Mouse (Mus musculus) layer of hippocampus, postnatal 10 days (tissue): ENCODE data around the gene Gna11. TPM values are rescaled to one million over a fixed set of nuclear protein-coding genes. Genes with fewer than 3 reads are reported as not detected.

Source experiments
- DNase-seq, 2 experiments: peaks; one replicate each; pipeline ENCODE4 v3.0.0; 2021; ENCODE audit warnings: low spot score in 2 of 2
- microRNA-seq, 2 experiments: library from miRNA; unstranded; fragments of <30 nt; microRNA quantifications; one replicate each; pipeline ENCODE4 v1.2.0; 2021
- total RNA-seq, 2 experiments: library from RNA; stranded (reverse); gene quantifications; 2 replicates each; pipeline ENCODE4 v1.2.3; 2021

Gna11 gene
- total RNA-seq, 2 experiments from 2014 or later, result 124 to 125 TPM

DNA sequence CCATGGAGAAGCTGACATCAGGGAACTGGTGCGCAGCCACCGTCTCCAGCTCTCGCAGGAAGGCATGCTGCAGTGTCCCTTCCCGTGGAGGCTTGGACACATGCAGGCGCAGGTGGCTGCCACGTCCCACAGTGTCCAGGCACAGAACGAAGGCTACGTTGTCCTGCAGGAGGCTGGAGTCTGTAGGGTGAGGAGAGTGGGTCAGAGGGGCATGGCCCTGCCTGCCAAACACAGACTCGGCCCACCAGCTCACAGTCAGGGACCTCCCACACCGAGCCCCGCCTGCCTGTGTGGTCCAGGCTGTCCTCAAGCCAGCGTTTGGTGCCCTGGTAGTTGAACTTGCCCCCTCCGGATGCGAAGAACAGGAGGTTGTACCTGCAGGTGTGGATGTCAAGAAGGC, 55.0 kb downstream of the Gna11 start:
- DNase-seq, result no peak

DNA sequence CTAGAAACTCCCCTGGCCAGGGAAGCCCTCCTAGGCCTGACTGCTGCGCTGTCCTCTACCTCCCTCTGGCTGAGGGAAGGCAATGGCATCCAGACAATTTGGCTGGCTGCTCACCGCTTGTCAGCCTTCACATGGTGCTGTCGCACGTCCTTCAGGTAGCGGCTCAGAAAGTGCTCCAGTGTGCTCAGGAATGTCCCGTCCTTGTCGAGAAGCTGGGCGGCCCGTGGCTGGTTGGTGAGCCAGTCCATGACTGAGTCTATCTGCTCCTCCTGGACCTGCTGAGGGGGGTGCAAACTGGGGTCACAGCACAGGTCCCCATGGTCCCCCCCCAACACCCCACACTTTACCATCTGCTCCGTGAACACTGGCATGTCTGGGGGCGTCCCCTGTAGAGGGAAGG, 56.9 kb downstream of the Gna11 start:
- no peak for DNase-seq

DNA sequence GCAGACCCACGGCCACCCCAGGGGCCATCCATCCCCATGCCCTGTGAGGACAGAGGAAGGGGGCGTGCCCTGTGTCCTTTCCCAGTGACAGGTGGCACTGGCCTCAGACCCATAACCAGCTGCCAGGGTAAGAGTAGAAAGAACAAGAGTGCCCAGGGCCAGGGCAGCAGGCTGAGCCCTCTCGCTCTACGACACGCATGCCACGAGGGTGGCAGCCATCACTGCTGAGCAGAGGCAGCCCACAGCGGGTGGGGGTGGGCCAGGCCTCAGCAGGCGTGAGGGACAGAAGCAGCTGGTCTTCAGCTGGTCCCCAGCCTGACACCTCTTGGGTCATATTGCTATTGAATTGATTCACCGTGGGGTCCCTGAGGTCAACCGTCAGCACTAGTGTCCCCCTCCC, 58.5 kb downstream of the Gna11 start:
- no peak for DNase-seq

DNA sequence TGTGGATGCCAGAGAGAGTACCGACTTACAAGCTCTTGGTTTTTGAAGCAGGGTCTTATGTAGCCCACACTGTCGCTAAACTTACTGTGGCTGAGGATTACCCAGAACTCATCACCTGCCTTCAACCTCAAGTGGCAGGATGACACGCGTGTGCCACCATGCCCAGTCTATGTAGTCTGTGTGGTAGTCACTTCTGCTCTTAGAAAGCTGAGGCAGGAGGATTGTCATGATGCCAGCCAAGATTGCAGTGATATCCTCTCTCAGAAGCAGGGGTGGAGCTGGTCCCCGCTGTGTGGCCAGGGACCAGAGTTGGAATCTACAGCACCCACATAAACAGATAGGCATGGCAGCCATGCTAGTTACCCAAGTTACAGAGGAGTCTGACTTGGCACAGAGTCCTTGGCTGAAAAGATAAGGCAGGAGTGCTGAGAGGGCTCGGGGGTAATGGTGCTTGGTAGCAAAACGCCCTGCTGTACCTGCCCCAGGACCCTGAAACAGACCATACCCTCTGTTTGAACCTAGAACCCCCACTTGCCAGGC, 59.4 kb downstream of the Gna11 start:
- no peak for DNase-seq

DNA sequence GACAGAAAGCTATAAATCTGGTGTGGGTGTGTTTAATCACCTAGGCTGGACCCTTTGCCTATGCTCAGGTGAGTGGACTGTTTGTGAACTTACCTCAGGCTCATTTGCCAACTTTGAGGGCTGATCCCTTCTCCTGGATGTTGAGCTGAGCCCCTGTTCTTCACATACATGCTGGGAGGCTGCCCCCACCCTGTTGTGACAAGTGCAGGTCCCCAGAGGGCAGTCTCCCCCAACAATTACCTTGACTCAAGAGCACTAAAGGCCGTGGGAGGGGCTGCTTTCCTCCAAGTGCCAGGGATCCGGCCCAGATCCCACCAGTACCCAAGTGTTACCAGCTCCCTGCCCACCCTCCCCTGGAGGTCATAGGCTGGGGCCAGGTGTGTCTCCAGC, 59.9 kb downstream of the Gna11 start:
- DNase-seq, result no peak

DNA sequence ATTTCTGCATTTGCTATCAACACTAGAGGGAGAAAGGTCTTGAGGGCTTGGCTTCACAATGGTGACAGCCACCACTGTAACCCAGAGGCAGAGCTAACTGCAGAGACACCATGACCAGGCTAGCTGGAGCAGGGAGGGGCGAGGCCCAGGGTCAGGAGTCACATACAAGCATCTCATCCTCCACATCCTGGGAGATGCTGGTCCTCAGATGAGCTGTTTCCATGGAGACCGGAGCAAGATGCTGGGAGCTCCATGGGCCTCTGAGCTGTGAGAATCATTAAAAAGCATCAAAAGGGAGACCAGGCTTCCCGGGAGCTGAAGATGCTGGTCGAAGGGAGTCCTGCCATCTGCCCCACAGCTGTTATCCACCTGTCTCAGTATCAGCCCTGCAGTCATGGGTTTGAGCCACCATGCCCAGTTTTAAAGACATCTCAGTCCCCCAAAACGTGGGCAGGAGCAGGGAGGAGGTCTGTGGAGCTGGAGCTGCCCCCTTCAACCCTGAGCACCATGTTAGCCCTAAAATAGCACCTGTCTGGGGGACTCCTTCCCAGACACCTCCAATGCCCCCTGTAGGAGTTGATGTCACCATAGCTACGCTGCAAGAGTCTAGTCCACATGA, 60.4 kb downstream of the Gna11 start:
- no peak for DNase-seq

DNA sequence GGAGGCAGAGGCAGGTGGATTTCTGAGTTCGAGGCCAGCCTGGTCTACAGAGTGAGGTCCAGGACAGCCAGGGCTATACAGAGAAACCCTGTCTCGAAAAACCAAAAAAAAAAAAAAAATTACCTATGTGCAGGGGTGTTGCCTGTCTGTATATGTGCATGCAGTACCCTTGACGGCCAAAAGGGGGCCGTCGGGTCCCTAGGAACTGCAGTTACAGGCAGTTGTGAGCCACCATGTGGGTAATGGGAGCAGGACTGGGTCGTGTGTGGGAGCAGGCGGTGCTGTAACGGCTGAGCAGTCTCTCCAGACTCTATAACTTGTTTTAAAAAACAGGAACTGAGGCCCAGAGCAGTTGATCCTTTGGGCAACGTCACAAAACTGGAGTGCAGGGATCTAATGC, 61.0 kb downstream of the Gna11 start:
- DNase-seq, result peak in 1 of 2 experiments; percentile 67

DNA sequence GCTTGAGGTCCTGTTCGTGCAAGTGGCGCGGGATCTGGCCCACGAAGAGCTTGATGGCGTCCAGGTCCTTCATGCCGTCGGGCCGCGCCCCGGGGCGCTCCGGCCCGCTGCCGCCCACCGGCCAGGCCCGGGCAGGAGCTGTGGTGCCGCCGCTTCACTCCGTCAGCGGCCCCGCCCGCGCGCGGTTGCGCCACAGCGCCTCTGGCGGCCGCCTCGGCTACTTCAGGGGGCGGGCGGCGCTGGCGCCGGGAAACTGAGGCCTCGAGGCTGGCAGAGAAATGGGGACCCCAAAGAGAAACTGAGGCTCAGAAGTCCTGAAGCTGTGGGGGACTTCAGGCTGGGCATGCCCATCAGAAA, 62.5 kb downstream of the Gna11 start, which contains the start of gene Celf5:
Celf5 (minus strand) TSS at position 177 of the 357 bp plus-strand sequence.
- DNase-seq, result peak; percentile 72 to 86

DNA sequence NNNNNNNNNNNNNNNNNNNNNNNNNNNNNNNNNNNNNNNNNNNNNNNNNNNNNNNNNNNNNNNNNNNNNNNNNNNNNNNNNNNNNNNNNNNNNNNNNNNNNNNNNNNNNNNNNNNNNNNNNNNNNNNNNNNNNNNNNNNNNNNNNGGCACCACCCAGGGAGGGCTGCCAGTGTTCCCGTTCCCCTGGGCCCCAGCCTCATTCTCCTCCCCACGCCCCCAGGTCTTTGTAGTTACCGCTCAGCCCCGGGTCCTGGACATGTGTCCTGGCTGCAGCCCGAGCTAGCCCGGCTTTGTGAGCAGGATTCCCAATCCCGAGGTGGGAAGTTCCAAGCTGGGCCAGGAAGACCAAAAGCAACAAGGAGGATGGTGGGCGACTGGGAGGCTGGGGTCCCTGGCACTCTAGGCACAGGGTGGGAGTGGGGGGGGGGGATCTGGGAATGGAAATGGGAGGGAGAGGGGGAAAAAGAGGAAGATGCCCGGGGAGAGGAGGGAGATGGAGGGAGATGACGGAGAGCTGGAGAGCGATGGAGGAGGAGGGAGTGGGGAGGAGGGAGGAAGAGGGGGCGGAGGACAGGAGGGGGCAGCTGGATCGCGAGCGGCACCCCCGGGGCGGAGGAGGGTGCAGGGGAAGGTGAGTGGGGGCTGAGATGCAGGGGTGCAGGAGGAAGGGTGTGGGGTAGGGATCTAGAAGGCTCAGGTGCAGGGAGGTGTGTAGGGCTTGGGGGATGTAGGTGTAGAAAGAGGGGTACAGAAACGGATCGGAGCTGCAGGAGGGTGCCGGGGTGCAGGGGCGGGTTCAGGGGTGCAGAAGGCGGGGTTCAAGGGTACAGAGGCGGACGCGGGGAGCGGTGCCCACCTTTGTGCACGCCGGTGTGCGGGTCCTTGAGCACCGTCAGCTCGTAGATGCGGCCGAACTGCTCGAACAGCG, 63.1 kb downstream of the Gna11 start:
- peak; percentile 49 for DNase-seq

Small RNA genes within 50 kb of the gene (microRNA-seq; reads per million reads assigned to microRNA genes)
- gene Gm25595, result 0 reads per million in 2 experiments

Other genes starting within 250 kb of the Gna11 start
- 10 to 100 TPM; 24.7 to 25.6 TPM for gene Cactin, start 224.1 kb downstream of the Gna11 start, total RNA-seq
- gene Tbxa2r, start 216.5 kb downstream of the Gna11 start, total RNA-seq, result 1 to 10 TPM; 1.9 to 2.9 TPM
- 1 to 10 TPM in 1 of 2 experiments, under 1 TPM in 1; 0.94 to 1.2 TPM for gene Gipc3, start 201.9 kb downstream of the Gna11 start, total RNA-seq
- 10 to 100 TPM; 25.1 to 30.9 TPM for gene Hmg20b, start 194.7 kb downstream of the Gna11 start, total RNA-seq
- gene Mfsd12, start 187.7 kb downstream of the Gna11 start, total RNA-seq, result 10 to 100 TPM; 37.0 to 40.8 TPM
- gene 4930404N11Rik, start 179.4 kb downstream of the Gna11 start, total RNA-seq, result under 1 TPM; 0.57 to 0.74 TPM
- 10 to 100 TPM; 81.2 to 85.2 TPM for gene Fzr1, start 166.7 kb downstream of the Gna11 start, total RNA-seq
- gene Dohh, start 160.8 kb downstream of the Gna11 start, total RNA-seq, result 10 to 100 TPM; 72.0 to 77.3 TPM
- gene Gm48551, start 160.7 kb downstream of the Gna11 start, total RNA-seq, result 1 to 10 TPM; 2.3 to 4.5 TPM
- 1 to 10 TPM; 1.1 to 3.5 TPM for gene Gm48552, start 156.2 kb downstream of the Gna11 start, total RNA-seq
- 1 to 10 TPM; 2.6 to 3.0 TPM for gene Smim24, start 152.1 kb downstream of the Gna11 start, total RNA-seq
- gene Nfic, start 89.6 kb downstream of the Gna11 start, total RNA-seq, result 10 to 100 TPM; 51.2 to 55.8 TPM
- gene Celf5, start 62.5 kb downstream of the Gna11 start, total RNA-seq, result 100 to 1,000 TPM; 259 to 261 TPM
- 100 to 1,000 TPM in 1 of 2 experiments, 10 to 100 TPM in 1; 89.3 to 116 TPM for gene Ncln, start 48.8 kb downstream of the Gna11 start, total RNA-seq
- under 1 TPM in 1 of 2 experiments, not detected in 1; 0.30 TPM for gene S1pr4, start 45.1 kb downstream of the Gna11 start, total RNA-seq
- gene Gna15, start 21.0 kb downstream of the Gna11 start, total RNA-seq, result 1 to 10 TPM; 1.9 to 3.2 TPM
- gene Aes, start 14.3 kb upstream of the Gna11 start, total RNA-seq, result 100 to 1,000 TPM; 582 to 612 TPM
- gene Tle2, start 29.4 kb upstream of the Gna11 start, total RNA-seq, result 10 to 100 TPM; 25.6 to 26.6 TPM
- gene Tle6, start 55.9 kb upstream of the Gna11 start, total RNA-seq, result 1 to 10 TPM; 1.7 to 2.4 TPM
- 1 to 10 TPM; 2.0 TPM for gene BC025920, start 61.1 kb upstream of the Gna11 start, total RNA-seq
- gene Sirt6, start 82.6 kb upstream of the Gna11 start, total RNA-seq, result 10 to 100 TPM; 28.9 to 31.4 TPM
- gene Ankrd24, start 83.3 kb upstream of the Gna11 start, total RNA-seq, result 10 to 100 TPM; 28.5 to 40.6 TPM
- gene Gm10778, start 103.9 kb upstream of the Gna11 start, total RNA-seq, result 1 to 10 TPM; 5.1 to 5.4 TPM
- gene Zfp433, start 159.6 kb upstream of the Gna11 start, total RNA-seq, result 10 to 100 TPM; 11.3 to 12.4 TPM
- 1 to 10 TPM; 6.8 to 8.3 TPM for gene Gm3055, start 226.0 kb upstream of the Gna11 start, total RNA-seq